Mouse (Mus musculus) lung, postnatal 4 days (tissue): ENCODE data around the gene Zc3h12c.
A peak's percentile ranks its signal among the peaks of the same experiment; 100 is the strongest.

Source experiments
- DNase-seq, 2 experiments: peaks; one replicate each; pipeline ENCODE4 v3.0.0; 2021

Gene Zc3h12c

DNA sequence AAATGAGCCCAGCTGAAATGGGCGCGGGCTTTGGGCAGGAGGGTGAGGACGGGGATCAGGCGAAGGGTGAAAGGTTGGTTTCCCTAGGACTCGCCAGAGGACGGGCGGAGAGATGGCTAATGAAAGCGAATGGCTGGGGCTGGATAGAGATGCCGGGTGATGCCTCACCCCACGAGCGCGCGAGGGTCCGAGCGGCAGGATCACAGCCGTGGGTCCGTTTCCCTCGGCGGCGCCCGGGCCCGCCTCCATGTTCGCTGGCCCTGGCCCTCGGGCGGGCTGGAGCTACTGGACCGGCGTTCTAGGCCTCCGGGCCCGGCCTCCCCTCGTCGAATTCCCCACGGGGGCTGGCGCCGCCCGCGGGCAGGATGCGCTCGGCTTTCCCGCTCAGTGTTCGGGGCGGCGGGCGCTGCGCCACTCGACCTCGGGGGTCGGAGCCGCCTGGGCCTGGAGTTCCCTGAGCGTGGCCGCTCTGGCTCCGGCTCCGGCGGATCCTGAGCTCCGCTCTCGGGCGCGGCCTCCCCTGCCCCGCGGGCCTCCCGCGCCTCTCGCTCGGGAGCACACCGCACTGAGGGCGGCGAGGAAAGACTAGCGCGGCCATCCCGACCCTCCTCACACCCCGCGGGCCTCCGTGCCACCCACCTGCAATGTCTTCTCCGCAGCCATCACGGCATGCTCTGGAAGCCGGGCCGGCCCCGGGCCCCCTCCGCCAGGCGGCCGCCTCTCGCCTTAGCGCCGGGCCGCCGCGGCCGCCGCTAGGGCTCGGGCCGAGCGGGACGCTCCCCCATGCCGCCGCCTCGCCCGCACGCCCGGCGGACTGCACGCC is at the start of gene Zc3h12c:
Zc3h12c (minus strand) TSS at position 710 of the 823 bp plus-strand sequence.
- peak; percentile 75 to 82 for DNase-seq

DNA sequence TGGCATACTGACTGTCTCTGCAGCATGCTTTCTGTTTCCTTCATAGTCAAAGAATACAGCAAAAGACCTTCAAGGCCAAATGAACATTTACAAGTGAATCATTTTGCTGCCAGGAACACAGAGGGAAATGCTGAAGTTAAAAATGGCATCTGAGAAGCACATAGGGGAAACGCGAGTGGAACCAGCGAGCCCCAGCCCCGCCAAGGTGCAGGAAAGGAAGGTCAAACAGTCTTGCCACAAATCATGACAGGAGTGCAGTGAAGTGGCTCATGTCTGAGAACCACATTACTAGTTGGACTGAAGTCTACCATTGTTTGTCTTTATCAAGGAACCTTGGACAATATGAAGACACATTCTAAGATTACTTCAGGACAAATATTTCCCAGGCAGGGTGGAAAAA is 49.3 kb upstream of the Zc3h12c start:
- no peak for DNase-seq

DNA sequence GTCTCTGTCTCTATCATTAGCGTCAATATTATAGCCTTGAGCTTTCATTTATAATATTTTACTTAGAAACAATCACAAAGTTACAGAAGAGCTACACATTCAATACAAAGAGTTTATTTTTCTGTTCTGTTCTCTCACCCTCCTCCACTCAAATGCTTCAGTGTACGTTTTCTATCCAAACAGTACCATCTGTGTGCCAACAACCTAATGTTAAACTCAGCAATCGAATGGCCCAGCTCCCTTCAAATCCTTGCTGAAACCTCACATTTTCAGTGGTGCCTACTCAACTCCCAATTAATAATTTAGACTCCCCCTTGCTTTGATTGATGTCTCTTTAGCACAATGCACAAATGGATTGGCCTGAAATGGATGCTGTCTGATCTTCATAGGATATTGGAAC is 46.9 kb upstream of the Zc3h12c start:
- DNase-seq, result no peak

DNA sequence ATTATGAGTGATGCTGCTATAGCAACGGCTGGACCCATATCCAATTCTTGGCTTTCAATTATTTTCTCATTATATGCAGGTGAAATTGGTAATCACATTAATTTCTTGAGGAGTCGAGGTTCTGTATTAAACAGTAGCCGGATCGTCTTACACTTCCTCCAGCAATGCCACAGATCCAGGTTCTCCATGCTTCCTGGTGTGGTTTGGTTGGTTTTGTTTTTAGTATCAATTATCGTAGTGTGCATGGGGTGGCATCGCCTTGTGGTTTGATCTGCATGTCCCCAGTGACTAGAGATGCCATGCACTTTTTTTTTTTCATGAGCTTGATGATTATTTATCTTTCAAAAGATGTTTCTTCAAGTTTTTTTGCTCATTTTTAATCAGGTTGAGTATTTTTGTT is 44.0 kb upstream of the Zc3h12c start:
- no peak for DNase-seq

DNA sequence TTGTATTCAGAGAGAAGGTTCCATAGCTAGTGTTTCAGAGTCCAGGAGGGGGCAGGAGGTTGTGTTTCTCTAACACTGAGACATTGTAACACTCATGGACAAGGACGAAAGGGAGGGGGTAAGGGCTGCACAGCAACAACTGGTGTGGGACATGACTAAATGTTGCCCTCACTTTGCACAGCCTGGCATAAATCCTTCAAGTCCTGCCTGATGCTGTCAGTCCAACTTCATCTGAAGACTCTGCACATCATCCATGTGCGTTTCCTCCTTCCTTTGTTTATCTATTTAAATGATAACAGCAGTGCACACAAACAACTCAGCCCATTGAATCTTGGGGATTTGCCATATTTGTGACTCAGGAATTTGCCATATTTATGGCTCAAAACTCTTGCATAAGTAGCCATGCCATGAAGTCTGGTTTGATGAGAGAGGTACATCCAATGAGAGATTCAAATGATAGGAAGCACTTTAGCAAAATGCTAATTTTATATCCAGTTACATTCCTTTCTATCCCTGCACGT is 40.2 kb upstream of the Zc3h12c start:
- peak; percentile 6 to 22 for DNase-seq

DNA sequence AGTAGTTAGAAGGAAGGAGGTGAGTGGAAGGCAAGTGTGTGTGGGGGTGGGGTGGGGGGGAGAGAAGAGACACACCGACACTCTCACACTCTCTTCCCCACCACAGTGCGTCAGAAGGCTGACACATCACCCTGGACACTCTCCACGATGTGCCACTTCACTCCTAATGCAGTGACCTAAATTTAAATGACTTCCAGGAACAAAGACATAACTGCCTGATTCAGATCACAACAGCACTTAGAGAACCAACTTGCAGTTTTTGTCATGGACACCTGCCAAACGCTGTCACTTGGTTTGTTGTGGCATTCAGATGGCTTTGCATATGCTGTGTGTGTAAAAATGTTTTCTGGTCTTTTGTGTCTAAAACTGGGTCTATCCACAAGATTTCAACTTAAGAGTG is 34.8 kb upstream of the Zc3h12c start:
- peak in 1 of 2 experiments; percentile 18 for DNase-seq

DNA sequence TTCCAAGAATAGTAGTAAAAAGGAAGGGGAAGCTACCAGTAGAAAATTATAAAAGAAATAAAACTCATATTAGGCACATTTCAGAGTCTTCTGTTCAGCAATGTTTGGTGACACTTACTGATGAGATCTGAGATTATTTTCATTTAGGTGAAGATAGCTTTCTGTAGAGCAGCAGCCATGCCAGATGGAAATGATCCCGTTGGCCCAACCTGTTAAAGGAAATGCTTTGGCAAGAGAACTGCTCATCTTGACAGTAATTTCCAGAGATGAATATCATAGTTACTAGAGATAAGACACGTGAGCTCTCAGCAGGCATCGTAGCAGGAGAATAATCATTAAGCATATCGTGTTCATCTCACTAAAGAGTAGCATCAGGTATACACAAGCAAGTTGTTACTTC is 31.9 kb upstream of the Zc3h12c start:
- DNase-seq, result no peak

DNA sequence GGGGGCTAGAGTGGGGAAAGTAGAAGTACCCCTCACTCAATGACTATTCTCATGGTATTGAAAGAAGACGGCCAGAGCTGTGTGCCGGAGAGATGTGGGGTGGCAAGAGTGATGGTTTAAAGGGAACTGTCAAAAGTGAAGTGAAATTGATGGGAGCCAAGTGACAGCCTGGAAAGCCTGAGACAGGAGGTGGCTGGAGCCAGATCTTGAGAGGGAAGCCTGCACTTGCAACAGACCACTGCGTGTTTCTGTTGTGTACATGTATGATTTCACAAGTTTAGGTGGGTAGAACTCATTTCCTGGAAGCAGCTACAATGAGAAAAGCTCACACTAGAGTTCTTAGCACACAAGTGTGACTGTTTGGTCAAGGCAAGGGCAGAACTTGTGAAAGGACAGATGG is 27.5 kb upstream of the Zc3h12c start:
- peak in 1 of 2 experiments; percentile 23 for DNase-seq

DNA sequence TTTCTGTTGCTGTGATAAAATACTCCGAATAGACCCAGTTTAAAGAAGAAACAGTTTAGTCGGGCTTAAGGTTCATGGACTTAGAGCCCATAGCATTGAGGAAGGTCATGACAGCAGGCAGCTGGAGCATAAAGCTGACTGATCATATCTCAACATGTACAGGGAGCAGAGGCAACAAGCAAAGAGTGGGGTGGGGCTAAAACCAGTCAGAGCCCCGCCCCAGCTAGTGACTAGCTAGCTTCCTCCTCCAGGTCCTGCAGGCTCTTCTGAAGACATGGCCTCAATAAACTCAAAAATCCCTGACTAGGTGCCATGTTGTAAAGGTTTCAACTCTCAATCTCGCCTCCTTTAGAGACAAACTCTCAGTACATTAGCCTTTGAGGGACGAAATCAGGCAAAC is 25.5 kb upstream of the Zc3h12c start:
- DNase-seq, result no peak

DNA sequence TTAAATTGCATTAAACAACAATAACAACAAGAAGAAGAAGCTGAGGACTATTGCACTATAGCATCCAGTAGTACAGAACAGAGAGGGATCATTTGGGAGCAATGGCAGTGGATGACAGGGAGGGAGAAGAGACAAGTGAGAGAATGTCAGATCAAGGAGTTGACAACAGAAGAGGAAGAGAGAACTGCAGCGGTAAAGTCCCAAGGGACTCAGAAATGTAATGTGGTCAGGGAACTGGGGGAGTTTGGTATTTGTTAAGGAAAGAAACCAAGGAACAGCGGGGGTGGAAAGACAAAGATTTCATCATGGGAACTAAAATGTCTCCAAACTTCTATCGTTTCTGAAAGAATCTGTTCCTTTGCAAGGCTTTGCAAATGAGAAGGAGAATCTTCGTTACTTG is 22.5 kb upstream of the Zc3h12c start:
- no peak for DNase-seq

DNA sequence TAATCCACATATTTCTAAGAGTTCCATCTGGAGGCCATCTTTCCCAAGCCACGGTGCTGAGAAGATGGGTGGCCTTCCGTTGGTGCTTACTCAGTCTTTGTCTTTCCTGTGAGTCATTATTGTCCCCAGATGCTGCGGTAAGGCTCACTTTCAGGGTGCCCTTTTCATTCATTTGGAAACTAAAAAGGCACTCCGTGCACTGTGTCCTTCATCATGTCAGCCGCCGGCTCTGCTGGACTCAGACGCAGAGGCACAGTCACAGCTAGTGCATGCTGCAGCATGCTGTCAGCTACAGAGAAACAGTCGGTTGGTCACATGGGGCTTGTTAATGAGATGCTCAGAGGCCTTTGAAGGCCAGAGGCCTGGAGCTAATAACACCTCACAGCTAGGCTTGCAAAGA is 19.7 kb upstream of the Zc3h12c start:
- DNase-seq, result no peak

DNA sequence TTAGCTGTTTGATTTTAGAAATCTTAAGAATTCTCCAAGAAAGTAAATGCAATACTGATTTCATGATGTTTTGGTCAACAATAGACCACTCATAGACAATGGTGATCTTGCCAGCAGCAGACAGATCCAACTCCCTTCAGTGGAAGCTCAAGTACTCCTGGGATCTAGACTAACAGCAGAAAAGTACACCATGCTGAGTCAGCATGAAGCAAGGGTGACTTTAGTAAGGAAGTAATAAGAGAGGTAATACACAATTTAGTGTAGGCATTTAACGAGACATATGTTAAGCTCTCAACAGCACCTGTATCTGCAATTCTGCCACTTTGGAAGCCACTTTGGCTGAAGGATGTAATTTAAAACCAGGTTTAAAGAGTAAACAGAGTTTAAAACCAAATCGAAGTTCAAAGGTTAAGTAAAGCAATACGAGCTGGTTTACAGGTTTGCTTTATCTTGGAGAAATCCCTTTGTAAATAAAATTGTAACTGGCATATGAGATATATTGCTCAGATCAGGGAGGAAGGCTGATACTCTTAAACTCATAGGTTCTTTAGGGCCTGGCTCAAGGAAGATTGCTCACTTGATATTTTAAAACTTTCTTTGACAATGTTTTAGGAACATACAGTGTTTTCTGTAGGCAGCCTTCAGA is 18.0 kb upstream of the Zc3h12c start:
- no peak for DNase-seq

DNA sequence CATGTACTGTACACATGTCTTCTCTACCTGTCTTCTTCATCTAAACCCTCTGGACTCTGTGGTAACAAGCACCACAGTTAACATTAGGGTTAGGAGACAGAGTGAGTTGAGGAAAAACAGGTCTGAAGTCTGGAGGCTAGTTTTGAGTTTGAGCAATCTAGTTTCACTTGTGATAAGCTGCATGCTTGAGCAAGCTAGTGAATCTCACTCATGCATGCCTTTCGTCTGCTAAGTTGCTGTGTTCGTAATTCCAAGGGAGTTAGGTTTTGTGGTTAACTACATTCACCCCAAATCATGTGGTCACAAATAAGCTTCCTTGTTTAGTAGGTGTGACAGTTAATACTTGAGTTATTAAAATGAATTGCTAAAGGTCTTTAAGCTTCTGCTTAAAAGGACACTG is 13.0 kb upstream of the Zc3h12c start:
- no peak for DNase-seq

DNA sequence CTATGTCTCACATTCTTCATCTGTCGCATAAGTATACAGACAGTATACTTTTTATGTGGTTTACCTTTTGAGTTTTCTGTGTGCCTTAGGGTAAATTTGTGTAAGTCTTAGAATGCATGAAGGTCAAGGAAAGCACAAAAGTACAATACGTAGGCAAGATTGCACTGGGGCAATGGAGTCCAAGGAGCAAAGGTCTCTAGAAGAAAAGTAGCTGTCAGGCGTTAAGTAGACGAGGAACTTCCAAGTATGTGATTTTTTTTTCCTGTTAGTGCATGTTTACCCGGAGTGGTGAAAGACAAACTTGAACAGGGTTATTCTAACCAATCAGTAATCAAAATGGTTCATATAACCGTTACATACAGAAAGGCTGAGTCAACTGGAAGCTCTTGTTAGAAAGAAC is 12.5 kb upstream of the Zc3h12c start:
- DNase-seq, result no peak

DNA sequence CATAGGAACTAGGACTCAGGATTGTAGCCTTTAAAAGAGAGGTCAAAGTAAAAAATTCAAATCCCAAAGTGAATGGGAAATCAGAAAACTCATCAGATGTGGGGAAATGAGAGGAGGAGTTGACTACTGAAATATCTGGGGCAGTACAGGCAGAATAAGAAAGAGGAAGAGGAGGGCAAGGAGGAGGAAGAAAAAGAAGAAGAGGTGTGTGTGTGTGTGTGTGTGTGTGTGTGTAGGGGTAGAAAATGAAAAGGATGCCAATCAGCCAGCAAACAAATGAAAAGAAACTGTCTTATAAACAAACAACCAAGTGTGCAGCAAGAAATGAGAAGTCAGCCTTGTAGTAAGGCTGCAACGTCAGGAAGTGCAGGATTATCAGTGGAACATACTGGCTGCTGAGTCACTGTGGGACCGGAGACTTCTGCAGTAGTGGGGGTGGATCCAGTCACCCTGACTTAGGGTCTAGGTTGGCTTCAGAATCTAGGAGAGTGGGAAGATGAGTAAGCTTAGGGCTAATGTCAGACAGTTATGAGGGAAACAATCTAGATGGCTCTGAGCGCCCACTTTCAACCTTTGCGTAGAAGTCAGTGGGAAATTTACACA is 7.0 kb upstream of the Zc3h12c start:
- no peak for DNase-seq

DNA sequence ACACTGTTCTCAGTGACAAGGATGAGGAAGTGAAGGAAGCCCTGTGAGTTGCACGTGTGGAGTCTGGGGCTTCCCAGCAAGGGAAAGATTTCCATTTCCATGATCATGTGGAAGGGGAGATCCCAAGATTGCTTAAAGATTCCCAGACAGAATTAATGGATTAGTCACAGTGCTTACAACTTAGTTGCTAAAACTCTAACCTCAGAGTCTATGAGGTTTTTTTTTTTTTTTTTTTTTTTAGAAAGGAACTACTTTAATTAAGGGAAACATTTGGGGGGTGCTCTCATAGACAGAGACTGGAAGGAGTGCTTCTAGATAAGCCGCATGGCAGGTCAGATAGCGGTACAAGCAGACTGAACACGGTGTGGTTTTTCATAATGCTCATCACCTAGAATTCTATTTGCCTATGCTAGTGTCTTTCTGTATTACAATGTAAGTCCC is 6.3 kb upstream of the Zc3h12c start:
- no peak for DNase-seq

DNA sequence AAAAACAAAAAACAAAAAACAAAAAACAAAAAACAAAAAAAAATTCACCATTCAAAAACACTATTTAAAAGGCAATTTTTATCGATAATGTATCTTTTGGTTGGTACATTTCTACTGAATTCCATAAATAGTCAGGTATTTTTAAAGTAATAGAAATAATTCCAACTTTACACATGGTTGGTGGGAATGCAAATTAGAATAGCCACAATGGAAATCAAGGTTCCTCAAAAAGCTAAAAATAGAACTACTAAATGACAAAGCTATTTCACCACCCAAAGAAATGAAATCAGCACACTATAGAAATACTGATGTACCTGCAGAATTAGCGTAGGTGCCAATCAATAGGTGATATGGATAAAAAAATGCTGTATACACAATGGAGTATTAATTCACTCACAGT is 5.6 kb upstream of the Zc3h12c start:
- no peak for DNase-seq

DNA sequence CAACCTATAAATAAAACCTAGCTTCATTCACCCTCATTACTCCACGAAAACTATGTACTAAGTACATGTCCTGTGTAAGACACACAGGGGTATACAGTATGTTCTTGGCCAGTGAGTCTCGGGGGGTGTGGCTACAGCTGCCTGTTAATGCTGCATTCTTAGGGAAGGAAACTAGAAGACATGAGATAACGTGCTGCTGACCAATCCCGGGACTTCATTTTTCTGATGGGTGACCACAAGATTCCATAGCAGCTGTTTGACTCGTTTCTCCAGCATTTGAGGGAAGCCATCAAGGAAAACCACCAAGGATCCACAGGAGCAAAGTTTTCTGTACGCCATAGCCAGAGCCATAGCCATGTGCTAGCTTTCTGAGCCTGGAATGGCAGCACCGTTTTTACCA is 4.2 kb upstream of the Zc3h12c start:
- DNase-seq, result no peak

DNA sequence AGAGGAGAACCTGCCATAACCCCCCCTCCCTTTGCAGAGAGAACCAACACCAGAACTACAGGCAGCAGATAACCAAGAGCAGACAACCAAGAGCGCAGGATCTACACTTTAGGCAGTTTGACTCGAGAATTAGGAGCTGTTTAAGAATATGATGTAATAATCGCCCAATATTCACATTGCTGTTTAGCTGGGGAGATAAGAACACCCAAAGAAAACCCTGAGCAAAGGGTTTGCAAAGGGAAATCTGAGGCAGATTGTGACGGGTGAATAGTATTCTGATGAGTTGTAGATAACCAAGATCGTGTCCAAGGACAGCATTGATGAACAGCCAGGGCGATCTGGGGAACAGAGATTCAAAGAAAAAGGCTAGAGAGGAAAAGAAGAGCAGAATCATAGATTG is 2.3 kb upstream of the Zc3h12c start:
- DNase-seq, result no peak

DNA sequence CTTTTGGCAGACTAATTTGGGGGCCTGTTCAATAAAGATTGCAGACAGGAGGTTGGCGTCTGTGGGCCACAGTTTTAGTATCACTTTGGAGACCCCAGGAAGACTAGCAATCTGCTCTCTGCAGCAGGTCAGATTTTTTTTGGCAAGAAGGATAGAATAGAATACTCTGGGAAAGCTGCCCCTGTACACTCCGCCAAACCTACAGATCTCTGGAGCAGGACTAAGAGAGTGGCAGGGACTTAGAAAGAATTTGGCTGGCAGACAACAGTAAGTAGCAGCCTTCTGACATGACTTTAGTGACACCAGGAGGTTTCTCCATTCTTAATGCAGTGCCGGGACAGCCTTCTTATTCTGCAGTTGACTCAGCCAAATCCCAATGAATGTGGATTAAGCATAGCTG is 1.8 kb upstream of the Zc3h12c start:
- DNase-seq, result no peak

DNA sequence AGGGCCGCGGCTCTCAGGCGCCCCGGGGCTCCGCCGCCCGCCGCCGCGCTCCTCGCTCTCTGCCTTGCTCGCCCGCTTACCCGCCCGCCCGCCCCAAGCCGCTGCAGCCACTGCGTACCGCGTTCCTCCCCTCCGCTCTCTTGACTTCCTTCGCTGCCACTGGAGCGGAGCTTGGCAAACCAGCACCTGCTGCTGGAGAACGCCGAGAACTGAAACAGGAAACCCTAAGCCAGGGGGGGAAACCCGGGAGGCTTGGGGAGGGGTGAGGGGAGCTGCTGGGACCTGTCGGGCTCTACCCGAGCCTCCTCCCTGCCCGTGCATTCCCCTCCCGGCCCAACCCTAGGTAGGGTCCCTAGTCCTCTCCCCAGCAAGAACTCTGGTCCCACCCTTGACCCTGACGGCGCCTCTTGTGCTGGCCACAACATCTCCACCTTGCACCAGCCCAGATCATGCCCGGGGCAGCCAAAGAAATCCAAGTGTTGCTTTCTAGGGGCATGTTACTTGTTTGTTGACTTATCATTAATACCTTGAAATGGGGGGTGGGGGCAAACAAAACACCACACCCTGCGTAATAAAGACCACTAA is 406 bp upstream of the Zc3h12c start:
- DNase-seq, result peak; percentile 83 to 87

DNA sequence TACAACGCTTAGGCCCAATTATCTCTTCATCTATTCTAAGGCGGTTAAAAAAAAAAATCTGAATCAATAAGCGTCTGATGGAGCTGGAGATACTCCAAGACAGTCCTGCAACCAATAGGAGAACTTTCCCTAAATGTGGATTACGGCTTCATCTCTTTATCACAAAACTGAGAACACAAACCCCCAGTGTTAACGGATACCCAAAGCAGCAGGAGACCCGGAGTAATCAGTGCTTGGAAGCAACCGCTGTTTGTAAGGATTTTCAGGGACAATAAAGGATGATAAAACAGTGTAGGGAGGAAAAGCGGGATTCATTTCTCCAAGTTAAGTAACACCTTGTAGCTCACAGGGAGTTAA is 888 bp downstream of the Zc3h12c start:
- DNase-seq, result no peak

DNA sequence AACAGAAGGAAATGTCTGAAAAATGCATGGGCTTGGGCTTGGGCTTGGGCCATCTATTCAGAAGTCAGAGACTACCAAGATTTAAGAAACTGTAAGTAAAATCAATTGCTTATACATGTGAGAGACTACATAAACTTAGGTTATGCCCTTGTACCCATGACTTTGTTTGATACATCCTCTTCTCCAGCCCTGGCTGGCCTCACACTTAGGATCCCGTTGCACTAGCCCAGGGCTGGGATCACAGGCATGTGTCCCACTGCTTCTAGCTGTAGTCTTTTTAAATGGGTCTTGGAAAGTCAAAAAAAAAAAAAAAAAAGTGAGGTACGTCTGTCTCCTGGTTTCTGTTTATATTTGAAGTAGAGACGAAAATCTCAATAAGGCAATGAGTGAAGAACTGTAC is 1.3 kb downstream of the Zc3h12c start:
- no peak for DNase-seq

DNA sequence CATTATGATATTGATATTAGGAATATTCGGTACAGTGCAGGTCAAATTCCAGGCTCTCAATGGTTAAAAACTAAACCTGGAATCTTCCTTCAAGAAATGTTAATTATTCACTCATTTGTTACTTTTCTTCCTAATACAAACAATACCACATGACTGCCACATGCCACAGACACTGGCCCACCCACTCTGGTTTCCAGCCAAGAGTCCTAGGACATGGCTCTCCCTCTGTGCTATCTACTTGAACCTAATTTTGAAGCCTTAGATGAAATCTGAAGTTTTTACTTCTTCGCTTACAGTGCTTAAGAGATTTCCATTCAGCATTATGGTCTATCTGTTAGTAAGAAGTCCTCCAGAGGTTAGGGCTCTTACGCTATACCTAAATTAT is 2.7 kb downstream of the Zc3h12c start:
- DNase-seq, result peak in 1 of 2 experiments; percentile 28
